Mouse (Mus musculus): ENCODE measurements at regions not wholly inside any gene's neighbourhood (a gene's known extent, or its start where the extent isn't known, plus 50 kb on each side); places are given as distances from the start of the nearest gene placed in this dataset.

- no peak for TF ChIP-seq POLR2A (IDR thresholded peaks at IDR 0.05; ENCODE audit: low read depth, low read length)
- no peak for TF ChIP-seq CTCF (IDR thresholded peaks at IDR 0.05; ENCODE audit: extremely low read depth, insufficient read depth, insufficient read length, insufficient replicate concordance)
These were observed 77.1 kb upstream of the Spon1 start for GRCm38 (mm10) chr7:113688717-113689116.
